Mouse (Mus musculus): Measurements from ENCODE around the gene Mme. TPM values are rescaled to one million over a fixed set of nuclear protein-coding genes. Genes with fewer than 3 reads are reported as not detected.

Gene Mme
- total RNA-seq (2021) = 1 to 10 TPM; 4.1 to 5.3 TPM
- long read RNA-seq, partial matches to known transcripts = 0 of 2 reads
- long read RNA-seq, other reads (novel, unspliced or antisense) = 2 of 2 reads

DNA sequence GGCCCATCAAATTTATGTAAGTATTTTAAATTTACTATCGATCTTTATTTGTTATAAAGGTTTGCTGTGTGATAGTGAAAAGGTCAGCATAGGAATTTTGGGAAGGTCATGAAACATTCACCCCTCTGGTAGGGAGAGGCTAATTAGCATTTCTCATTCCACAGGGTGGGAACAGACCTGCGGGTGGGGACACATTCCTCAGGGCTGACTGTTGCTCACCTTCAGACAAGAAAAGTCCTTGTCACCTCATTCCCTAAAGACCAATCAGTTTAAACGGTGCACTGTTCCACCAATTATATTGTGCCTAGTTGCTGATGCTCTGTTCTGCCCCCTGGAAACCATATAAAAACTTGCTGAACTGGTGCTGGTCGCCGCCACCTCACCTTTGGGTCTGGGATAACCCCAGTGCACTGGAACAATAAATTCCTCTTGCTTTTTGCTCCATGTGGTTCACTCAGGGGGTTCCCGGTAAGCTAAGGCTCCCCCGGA, at the start of gene Mme:
Mme (plus strand) TSS at position 439 of the 489 bp plus-strand sequence.
- DNase-seq (ENCODE audit: low spot score in 2 of 2) = no peak

DNA sequence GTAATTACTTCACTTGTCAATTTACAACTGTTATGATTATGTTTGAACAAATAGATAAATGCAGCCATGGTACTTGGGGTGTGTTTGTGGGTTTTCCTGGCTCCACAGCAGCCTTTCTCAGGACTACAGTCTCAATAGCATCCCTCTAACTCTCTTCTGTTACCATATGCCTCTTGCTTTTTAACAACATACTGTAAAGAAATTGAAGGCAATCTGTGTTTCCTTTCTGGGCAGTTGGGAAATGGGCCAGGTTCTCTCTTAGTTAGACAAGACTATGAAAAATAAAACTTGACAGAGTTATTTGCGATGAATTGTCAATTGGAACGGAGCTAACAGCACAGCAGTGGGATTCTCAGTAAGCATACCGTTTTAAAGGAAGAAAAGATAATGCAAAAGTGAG, 44.8 kb upstream of the Mme start:
- peak in 1 of 2 experiments; percentile 14 for DNase-seq (ENCODE audit: low spot score in 2 of 2)

DNA sequence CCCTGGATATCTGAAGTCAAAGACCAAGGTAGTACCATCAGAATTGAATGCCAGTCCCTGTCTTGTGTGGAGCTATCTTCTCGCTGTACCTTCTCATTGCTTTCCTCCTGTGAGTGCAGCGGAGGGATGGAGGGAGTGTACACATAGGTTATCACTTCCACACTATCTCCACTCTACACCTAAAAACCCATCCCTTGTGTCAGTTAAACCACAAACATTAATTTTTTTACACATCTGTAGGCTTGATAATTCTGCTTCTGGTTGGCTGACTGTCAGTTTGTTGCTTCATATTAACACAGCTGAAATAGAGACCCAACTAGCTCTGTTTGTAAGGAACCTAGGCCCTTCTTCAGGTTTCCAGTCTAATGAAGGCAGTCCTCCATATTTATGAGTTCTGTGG, 43.3 kb upstream of the Mme start:
- DNase-seq (ENCODE audit: low spot score in 2 of 2) = no peak

- no peak for DNase-seq (ENCODE audit: low spot score in 2 of 2)
Measured at GRCm38 (mm10) chr3:63221867-63222591, 19.3 kb upstream of the Mme start.

DNA sequence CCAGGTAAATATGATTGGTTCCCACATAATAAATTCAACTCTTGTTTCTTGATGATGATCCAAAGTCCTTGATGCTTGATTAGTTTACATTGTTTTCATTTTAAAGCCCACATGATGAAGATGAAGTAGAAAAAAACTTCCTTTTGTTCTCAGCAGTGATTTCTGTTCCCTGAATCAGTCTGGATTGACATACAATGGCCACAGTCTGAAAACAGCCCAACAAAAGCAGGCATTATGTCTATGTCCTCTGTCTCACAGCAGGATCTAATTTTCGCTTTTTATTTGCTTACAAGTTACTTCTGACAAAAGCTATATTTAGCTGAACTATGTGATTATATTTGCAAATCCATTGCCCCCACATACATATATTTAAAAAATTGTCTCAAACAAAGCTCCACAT, 17.7 kb upstream of the Mme start:
- no peak for DNase-seq (ENCODE audit: low spot score in 2 of 2)

- no peak for DNase-seq (ENCODE audit: low spot score in 2 of 2)
Measured at GRCm38 (mm10) chr3:63235957-63236356, 5.4 kb upstream of the Mme start.

GRCm38 (mm10) chr3:63243721-63244120, 2.4 kb downstream of the Mme start:
- no peak for DNase-seq (ENCODE audit: low spot score in 2 of 2)

DNA sequence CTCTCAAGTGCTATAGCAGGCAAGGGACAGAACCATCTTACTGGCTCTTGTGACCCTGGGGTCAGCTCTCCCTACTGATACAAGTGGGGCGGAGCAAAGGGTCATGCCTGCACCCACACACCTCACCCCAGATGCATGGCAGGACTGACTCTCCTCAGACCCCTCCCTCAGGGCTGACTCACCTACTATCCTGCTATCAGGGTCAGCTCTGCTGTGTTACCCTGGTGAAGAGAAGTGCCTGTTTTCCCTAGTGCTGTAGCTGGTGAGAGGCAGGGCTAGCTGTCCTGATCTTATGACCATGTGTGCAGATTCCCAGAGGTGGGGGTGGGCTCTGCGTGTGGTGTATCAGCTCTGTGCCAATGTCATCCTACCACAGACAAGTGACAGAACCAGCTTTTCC, 30.8 kb downstream of the Mme start:
- DNase-seq (ENCODE audit: low spot score in 2 of 2) = no peak

- DNase-seq (ENCODE audit: low spot score in 2 of 2) = no peak
Measured at GRCm38 (mm10) chr3:63294316-63294715, 53.0 kb downstream of the Mme start.

DNA sequence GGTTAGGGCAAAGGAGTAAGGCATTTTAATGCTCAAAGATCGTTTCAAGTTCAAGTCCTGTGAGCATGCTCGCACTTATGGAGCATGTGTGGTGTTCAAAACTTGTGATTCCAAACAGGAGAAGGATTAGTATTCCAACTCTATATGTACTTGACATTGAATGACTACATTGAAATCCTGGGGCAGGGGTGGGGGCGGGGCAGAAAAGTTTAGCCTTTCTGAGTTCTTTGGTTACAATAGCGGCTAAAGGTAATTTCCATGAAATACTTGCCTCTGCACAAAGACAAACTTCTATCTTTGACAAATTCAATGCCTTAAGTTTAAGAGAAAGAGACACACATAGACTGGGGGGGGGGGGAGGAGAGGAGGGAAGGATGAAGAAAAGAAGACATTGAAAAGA, 53.5 kb downstream of the Mme start:
- no peak for DNase-seq (ENCODE audit: low spot score in 2 of 2)

DNA sequence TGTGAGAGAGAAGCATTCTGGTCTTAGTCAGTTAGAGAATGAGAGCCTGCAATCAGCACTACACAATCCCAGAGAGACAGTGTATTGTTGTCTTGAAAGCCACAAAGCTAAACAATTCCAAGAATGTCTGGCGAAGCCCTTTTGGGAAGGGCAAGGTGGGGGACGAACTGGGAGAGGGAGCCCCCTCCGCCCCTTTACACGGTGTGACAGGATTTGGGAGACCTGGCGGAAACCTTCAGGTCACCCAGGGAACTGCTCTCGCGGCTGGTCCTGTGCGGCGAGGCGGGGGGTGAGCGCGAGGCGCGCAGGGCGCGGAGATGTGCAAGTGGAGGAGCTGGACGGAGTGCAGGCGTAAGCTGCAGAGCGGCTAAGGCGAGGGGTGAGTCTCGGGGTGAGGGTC, 53.9 kb downstream of the Mme start:
- peak in 1 of 2 experiments; percentile 13 for DNase-seq (ENCODE audit: low spot score in 2 of 2)

GRCm38 (mm10) chr3:63295657-63296231, 54.4 kb downstream of the Mme start:
- peak; percentile 25 to 38 for DNase-seq (ENCODE audit: low spot score in 2 of 2)

DNA sequence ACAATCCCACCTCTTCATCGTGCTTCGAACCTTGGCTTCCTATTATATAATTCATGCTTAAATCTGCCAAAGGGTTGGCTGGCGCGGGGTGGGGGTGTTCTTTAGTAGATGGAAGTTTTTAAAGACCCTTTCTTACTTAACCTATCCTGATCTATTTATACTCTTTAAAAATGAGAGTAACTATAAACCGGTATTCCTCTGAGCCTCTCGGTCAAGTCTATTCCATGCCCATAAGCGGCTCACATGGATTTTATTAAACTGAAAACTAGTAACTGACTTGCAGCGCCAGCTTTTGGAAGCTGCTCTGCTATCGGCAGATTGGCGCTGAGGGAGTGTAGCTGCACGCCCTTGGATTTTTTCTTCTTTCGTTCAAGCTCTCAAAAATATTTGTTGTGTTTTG, 55.1 kb downstream of the Mme start:
- DNase-seq (ENCODE audit: low spot score in 2 of 2) = peak in 1 of 2 experiments; percentile 16

DNA sequence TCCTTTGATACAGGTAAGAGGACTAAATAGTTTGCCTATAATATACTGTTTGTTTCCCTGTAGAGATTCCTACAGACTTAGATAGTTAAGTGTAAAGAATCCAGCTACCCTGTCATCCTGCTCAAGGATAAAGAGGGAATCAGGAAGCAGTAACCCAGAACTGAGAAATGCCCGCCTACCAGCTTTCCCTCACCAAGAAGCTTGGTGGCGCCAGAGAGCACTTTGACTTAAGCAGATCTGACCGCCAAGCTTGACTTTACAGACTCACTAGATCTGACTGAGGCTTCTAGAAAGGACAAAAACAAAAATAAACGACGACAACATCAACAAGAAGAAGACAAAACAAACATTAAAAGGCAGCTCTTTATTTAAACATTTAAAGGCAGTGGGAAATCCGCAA, 56.5 kb downstream of the Mme start:
- DNase-seq (ENCODE audit: low spot score in 2 of 2) = peak; percentile 60 to 72

- no peak for DNase-seq (ENCODE audit: low spot score in 2 of 2)
Measured at GRCm38 (mm10) chr3:63315211-63315760, 73.9 kb downstream of the Mme start.

DNA sequence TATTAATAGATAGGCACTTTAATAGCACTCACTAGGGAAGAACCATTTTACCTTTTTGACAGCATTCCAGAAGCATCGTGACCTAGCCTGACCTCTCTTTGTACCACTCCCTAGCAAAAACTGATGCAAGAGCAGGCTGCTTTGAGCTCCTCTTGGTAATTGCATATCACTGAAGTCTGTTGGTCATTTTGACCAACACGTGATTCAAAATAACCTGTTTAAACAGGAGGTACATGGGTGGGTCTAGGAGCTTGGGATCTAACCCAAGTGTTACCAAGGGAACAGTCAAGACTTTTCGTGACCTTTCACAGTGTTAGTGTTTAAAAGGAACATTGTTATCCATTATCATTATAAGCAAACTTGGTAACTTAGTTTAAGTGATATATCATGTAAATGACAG, 76.2 kb downstream of the Mme start:
- no peak for DNase-seq (ENCODE audit: low spot score in 2 of 2)

GRCm38 (mm10) chr3:63325615-63326014, 84.3 kb downstream of the Mme start:
- DNase-seq (ENCODE audit: low spot score in 2 of 2) = no peak

GRCm38 (mm10) chr3:63340110-63340509, 98.8 kb downstream of the Mme start:
- no peak for DNase-seq (ENCODE audit: low spot score in 2 of 2)

DNA sequence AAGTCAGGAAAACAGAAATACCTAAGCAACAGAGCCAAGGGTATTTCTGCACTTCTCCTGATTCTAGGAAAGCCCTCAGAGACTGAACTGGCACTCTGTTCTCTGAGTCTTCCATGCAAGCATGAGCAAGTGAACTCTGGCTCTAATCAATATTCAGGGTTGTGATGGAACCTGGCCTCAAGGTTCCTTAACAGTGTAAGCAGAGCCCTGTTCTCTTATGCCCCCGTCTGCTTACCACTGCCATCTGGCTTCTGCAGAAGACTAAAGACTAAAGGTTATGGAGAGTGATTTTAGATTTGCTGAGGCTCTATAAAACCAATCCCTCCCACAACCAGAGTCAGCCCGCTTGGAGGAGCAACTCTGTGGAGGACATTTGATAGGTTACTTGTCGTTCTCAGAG, 99.2 kb downstream of the Mme start:
- no peak for DNase-seq (ENCODE audit: low spot score in 2 of 2)

GRCm38 (mm10) chr3:63341481-63341880, 100.1 kb downstream of the Mme start:
- DNase-seq (ENCODE audit: low spot score in 2 of 2) = no peak

DNA sequence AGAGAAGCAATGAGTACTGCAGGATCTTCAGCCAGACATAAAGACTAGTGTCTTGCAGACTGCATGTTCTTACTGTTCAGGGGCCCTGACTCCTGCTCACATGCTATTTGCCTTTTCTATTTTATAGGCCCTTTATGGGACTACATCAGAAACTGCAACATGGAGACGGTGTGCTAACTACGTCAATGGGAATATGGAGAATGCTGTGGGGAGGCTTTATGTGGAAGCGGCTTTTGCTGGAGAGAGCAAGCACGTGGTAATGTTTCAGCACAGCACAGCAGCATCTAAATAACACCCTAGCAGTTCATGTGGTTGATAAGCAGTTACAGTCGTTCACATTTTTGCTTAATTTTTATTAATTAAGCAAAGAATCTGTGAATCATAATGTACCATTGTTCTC, 103.7 kb downstream of the Mme start:
- DNase-seq (ENCODE audit: low spot score in 2 of 2) = no peak

DNA sequence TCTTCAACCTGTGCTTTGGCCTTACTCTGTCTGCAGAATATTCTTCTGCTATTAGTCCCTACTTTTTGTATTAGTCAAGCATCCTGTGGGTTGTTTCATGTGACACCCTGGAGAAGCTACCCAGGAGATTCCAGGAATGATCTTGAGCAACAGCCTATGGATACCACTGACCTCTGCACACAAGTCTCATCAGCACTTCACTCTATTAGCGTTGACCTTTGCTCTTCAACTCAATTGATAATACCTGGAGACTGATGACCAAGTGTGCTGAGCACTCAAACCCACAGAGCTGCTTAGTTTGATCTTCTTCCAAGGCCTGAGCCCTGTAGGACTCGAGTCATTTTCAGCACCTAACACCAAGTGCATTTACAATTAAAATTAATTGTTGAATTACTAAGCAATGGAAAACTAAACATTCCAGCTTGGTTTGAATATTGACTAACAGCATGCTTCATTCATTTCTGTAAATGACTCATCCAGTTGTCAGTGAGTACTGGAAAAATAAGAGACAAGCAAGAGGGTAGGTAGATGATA, 107.6 kb downstream of the Mme start:
- no peak for DNase-seq (ENCODE audit: low spot score in 2 of 2)
